Mouse (Mus musculus) layer of hippocampus, postnatal 36 days (tissue): ENCODE data around the gene Etv6. TPM values are rescaled to one million over a fixed set of nuclear protein-coding genes. Genes with fewer than 3 reads are reported as not detected.
A peak's percentile ranks its signal among the peaks of the same experiment; 100 is the strongest.

Experiments
- DNase-seq, 2 experiments: peaks; one replicate each; pipeline ENCODE4 v3.0.0; 2022
- total RNA-seq, 2 experiments: library from RNA; stranded (reverse); gene quantifications; 2 replicates each; pipeline ENCODE4 v1.2.3; 2021

Gene Etv6
- total RNA-seq, 2 experiments from 2014 or later = 9.9 to 11.2 TPM

- no peak for DNase-seq
These were observed 9.8 kb downstream of the Etv6 start for GRCm38 (mm10) chr6:134045092-134045868.

DNA sequence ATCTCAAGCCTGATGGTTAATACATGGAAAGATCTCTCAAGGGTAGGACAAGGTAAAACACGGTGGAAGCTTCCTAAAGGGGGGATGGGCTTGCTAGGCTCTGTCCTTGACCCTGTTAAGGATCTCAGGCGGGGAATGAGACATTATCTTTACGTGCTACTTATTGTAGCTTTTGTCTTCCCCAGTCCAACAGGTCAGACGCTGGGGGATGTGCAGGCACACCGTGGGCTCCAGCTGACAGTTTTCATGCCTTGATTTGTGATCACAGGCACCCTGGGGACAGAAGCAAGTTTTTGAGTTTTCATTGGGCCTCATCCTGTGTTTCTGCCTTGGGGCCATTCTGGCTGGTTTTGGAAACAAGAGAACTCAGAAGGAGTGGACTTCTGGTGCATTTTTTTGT, 10.6 kb downstream of the Etv6 start:
- no peak for DNase-seq

DNA sequence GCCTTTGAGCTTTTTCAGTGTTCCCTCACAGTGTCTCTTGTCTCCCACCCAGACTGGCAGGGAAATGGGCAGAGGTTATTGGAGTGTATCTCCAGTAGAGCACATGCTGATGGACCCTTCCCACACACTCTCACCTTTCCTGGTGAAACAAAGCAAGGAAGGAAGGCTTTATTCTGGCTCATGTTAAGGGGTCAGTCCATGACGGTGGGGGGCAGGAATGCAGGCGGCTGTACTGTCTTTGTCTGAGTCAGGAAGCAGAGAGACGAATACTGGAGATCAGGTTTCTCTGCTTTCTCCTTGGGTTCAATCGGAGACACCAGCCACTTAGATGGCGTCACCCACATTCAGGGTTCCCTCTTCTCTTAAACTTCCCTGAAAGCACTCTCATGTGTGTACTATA, 11.7 kb downstream of the Etv6 start:
- no peak for DNase-seq

- no peak for DNase-seq
These were observed 12.5 kb downstream of the Etv6 start for GRCm38 (mm10) chr6:134047974-134048373.

- DNase-seq = no peak
These were observed 13.5 kb downstream of the Etv6 start for GRCm38 (mm10) chr6:134048965-134049364.

GRCm38 (mm10) chr6:134050466-134050865, 15.0 kb downstream of the Etv6 start:
- DNase-seq = peak in 1 of 2 experiments; percentile 19

GRCm38 (mm10) chr6:134051950-134052349, 16.4 kb downstream of the Etv6 start:
- DNase-seq = peak; percentile 26 to 33

GRCm38 (mm10) chr6:134053146-134053545, 17.6 kb downstream of the Etv6 start:
- DNase-seq = no peak

GRCm38 (mm10) chr6:134053566-134053965, 18.1 kb downstream of the Etv6 start:
- no peak for DNase-seq

DNA sequence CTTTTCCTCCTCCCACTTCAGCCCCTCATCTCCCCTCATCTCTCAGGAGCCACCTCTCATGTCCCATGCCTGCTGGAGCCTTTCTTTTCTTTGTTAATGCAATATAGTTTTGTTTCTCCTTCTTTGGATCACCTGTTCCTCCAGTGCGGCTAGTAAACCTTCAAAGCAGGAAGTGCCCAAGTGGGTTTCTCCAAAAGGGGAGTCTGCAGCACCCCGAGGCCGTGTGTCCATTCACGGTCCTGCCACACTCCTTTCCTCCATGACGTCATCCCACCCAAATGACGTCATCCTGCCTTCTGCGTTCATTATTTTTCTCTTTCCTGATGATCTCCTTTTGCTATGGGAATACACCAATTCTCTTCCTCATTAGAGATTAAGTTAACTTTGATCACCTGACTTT, 20.1 kb downstream of the Etv6 start:
- DNase-seq = no peak

- DNase-seq = no peak
These were observed 23.0 kb downstream of the Etv6 start for GRCm38 (mm10) chr6:134058451-134058850.

- DNase-seq = no peak
These were observed 23.5 kb downstream of the Etv6 start for GRCm38 (mm10) chr6:134058886-134059551.

DNA sequence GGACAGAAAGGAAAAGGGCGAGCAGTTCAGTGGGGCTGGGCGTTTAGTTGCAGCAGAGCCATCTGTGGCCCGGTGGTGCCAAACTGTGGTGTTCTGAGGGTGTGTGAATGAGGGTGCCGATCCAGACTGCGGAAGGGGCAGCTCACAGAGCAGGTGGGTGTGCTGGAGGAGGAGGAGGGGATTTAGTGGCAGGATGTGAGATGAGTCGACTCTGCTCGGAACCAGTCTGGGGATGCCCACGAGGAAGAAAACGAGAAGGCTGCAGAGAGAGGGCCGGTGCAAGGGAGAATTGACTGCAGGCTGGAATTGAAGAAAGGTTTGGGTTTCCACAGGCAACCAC, 24.0 kb downstream of the Etv6 start:
- DNase-seq = peak; percentile 31 to 32

DNA sequence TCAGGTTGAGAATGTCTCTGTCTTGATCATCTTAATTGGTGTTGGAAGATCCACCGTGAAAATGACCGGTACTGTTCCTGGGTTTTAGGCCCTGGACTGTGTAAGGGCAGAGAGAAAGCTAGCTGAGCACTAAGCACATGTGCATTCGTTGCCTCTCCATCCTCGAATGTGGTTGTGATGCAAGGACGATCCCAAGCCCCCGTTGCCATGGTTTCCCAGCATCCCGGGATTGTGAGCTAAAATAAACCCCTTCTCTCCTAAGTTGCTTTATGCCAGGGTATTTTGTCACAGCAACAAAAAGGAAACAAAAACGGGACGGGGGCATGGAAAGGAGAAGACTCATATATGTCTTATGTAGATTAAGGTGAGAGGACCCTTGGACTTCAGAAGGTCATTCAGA, 24.5 kb downstream of the Etv6 start:
- no peak for DNase-seq

DNA sequence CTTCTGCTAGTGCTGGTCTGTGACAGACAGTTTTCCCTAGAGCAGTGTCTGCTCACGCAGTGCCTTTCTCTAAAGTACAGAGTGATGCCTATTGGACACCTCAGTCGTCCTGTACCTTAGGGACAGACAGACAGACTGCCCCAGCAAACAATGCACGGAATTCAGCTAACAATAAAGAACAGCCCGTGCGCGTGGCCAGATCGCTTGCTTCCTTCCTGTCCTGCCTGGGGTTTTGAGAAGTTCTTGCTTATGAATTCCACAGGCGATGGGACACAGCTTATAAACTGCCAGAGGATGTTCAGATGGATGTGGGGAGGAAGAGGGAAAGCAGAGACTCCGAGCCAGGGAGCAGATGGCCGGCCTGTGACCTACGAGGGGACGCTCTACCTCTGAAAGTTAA, 25.3 kb downstream of the Etv6 start:
- no peak for DNase-seq

- DNase-seq = no peak
These were observed 29.7 kb downstream of the Etv6 start for GRCm38 (mm10) chr6:134065018-134065725.

DNA sequence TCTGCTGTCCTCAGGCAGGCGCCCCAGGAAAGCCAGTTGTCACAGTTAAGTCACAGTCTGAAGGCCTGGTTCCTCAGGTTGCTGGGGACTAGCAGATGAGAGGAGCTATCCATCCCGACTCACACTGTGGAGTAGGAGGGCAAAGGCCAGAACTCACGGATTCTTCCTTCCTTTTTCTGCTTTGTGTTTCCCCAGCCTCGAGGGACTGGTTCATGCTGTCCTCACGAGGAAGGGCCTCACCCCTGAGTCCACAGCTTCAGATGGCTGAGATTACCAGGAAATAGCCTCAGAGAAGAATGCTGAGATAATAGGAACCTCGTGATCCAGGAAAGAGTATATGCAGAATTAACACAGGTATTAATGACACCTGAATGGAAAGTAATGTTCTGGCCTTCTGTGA, 30.6 kb downstream of the Etv6 start:
- no peak for DNase-seq

DNA sequence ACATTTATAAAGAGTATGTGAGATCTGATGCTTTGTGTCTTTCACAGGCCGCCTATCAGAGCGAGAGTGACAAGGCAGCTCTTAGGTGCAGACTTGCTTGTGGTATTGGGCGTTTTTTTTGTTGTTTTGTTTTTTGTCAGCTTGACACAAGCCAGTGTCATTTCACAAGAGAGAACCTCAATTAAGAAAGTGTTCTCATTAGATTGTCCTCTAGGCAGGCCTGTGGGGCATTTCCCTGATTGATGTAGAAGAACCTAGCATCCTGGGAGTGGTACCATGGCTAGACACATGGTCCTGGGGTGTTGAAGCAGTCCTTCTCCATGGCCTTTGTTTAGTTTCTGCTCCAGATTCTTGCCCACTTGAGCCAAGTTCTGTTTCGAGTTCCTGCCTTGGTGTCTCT, 31.5 kb downstream of the Etv6 start:
- DNase-seq = no peak

DNA sequence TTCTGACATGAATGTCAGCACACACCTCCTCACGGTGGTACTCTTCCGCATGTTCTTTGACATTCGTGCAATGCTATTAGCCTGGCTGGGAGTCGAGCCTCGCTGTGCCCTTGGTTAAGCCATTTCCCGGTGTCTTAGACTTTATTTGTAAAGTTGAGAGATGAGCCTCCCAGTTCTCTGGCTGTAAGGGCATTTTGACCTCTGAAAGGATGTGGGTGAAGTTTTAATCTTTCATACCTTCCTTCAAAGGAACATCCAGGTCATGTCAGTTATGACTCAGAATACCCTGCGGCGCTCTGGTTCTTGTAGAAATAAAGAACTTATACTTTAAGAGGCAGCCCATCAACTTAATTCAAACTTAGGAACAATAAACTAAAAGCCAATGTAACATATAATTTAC, 32.0 kb downstream of the Etv6 start:
- DNase-seq = no peak

DNA sequence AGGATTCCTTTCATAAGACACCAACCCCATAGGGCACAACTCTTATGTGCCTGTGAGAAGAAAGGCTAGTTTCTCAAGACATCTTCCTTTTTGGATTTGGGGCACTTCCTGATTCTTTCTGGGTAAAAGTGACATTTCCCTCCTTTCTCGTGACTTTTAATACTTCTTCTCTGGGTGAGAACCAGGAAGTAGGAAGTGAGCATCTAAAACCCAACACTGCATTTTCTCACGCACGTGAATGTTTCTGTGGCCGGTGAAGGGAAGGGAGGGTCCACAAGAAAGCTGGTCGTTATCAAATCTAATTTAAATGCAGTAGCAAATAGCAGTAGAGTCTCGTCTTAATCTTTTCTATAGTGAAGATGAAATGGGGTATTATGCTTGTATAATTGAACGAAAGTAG, 36.9 kb downstream of the Etv6 start:
- no peak for DNase-seq

DNA sequence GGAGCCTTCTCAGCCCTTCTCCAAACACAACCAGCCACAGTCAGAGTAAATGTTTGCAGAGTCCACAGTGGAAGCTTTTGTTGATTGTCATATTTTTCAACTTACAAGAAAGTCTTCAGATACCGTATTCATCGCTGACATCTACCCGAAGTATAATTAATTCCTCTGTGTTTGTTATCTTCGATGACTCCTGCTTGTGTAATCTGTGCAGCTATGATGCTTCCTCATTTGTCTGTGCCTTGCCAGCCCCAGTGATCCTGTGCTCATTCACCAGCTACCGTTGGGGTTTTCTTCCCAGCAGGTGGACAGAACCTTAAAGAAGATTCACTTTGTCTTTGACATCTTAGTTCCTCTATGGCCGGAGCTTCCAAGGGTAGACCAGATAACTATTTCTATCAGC, 37.4 kb downstream of the Etv6 start:
- DNase-seq = no peak

DNA sequence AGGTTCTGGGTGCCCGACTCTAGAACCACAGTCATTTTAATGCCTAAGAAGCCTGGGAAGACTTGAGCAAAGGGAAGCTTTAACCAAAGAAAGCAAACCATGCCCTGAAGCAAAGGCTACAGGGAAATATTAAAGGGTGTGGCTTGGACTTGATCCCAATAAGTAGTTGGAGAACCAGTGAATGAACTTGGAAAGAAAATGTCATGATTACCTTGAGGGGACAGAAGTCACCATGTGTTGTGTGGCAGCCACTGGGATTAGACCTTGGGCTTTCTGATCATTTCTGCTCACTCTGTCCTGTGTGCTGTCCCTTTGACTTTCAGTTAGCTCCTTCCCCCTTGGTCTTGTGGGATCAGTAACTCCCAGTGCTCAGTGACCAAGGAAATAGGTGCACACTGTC, 38.9 kb downstream of the Etv6 start:
- DNase-seq = no peak

DNA sequence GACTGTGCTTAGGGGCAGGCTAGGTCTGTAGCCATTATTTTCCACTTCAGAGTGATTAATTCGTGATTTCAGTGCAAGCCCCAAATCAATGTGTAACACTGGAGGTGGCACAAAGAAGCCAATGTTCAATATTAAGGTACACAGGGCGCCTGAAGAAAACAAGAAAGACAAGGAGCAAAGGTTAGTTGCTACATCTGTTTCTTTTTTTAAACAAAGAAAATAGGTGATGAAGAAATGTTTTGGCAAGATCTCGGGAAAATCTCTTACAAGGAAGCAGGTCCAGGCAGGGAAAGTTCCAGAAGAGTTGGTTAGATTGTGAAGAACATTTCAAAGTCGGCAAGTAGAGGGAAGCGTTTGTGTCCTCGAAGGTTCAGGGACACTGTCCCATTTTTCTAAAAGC, 39.5 kb downstream of the Etv6 start:
- DNase-seq = no peak

GRCm38 (mm10) chr6:134078016-134078415, 42.5 kb downstream of the Etv6 start:
- no peak for DNase-seq
